Mouse (Mus musculus): ENCODE data around the gene Esrrg. TPM values are rescaled to one million over a fixed set of nuclear protein-coding genes. Genes with fewer than 3 reads are reported as not detected.
A peak's percentile ranks its signal among the peaks of the same experiment; 100 is the strongest.

Esrrg gene
- total and polyA plus RNA-seq, 3 experiments = 0.01 TPM; not detected in 2

DNA sequence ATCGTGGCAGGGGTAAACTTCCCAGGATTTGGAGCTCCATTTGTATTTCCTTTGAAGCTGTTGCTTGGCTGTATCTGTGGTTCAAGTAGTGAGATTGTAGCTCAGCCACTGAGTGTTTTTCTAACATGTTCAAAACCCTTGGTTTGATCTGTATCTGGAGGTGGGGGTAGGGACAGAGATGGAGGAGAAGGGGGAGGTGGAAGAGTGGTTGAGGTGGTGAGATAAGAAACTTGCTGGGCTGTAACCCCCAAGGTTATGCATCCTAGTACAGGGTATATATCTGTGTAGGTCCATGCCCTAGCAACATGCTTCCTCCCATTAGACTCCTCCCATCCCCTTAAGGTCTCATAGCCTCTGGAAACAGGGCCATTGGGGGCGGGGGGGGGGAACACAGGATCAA is 92.4 kb downstream of the Esrrg start (continued):
- TF ChIP-seq ZNF384 (IDR thresholded peaks at IDR 0.05; ENCODE audit: low read depth, low read length) (no peak), JUND (IDR thresholded peaks at IDR 0.05; ENCODE audit: low read depth, low read length) (no peak), TCF12 (IDR thresholded peaks at IDR 0.05; ENCODE audit: low read depth, low read length) (0 out of 2 replicates have a peak, but pooled peaks have one; percentile 47), BHLHE40 (IDR thresholded peaks at IDR 0.05; ENCODE audit: borderline replicate concordance, low read depth, low read length) (no peak), GABPA (IDR thresholded peaks at IDR 0.05; ENCODE audit: low read depth, low read length) (no peak), EP300 (IDR thresholded peaks at IDR 0.05; ENCODE audit: low read depth in 1 of 2, low read length in 2 of 2) (peak in 1 of 2 experiments; percentile 61; a peak in 1 of 4 replicates), E2F4 (IDR thresholded peaks at IDR 0.05; ENCODE audit: borderline replicate concordance, low read depth, low read length) (no peak), USF1 (IDR thresholded peaks at IDR 0.05; ENCODE audit: low read depth, low read length) (no peak), TBP (IDR thresholded peaks at IDR 0.05; ENCODE audit: low read depth, low read length) (no peak), MAX (IDR thresholded peaks at IDR 0.05; ENCODE audit: low read length) (no peak), HCFC1 (IDR thresholded peaks at IDR 0.05; ENCODE audit: low read depth, low read length) (no peak), RAD21 (IDR thresholded peaks at IDR 0.05; ENCODE audit: low read depth, low read length) (no peak), GATA1 (IDR thresholded peaks at IDR 0.05; ENCODE audit: low read depth, low read length) (0 out of 2 replicates have a peak, but pooled peaks have one; percentile 13), ELF1 (IDR thresholded peaks at IDR 0.05; ENCODE audit: low read depth, low read length) (no peak), CHD2 (IDR thresholded peaks at IDR 0.05; ENCODE audit: low read length) (no peak), CTCF (IDR thresholded peaks at IDR 0.05 in 2 of 3, conservative IDR thresholded peaks at IDR 0.05 in 1 of 3; ENCODE audit: control insufficient read depth in 1 of 3, insufficient read depth in 1 of 3, low read depth in 2 of 3, low read length in 3 of 3, poor library complexity in 1 of 3, severe bottlenecking in 1 of 3) (no peak), ZKSCAN1 (IDR thresholded peaks at IDR 0.05; ENCODE audit: low read depth, low read length) (no peak)

DNA sequence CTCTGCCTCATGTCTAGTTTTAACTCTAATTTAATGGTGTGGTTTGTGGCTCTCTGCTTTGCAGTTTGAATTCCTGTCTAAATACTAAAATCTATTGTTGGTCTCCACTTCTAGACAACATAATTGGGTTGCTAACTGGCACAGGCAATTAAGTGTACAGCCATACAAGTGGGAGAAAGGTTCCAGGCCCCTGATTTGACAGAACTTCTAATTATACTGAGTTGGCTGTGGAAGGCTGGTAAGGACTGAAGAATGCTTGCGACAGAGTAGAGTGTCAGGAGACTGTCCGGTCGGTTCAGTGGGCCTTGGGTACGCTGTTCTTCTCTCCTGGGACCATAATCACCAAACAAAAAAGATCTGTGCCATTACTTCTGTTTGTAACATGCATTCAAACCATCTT is 96.3 kb downstream of the Esrrg start:
- Histone ChIP-seq H3K79me2 (ENCODE audit: control insufficient read depth, insufficient read depth, low read length, poor library complexity) (no peaks in the 10 kb centered on the region), H3K9me3 (replicated peaks; ENCODE audit: insufficient read depth, low read length) (no peaks in the 10 kb centered on the region), H3K4me3 (ENCODE audit: control insufficient read depth in 1 of 2, insufficient read depth in 1 of 2, low read depth in 2 of 2, low read length in 2 of 2) (peak overlapping the region in 1 of 2 experiments; percentile 40; a peak in 2 of 4 replicates), H3K4me1 (ENCODE audit: control insufficient read depth in 1 of 2, insufficient read depth in 2 of 2, low read length in 2 of 2) (peaks cover 17 to 28% of the 10 kb centered on the region in 2 experiments), H3K9ac (ENCODE audit: control insufficient read depth, low read depth, low read length, poor library complexity, severe bottlenecking) (no peak overlapping the region; the same call in 1 of the 2 replicates), H3K36me3 (ENCODE audit: control insufficient read depth in 1 of 2, insufficient read depth in 2 of 2, low read length in 2 of 2) (peaks cover 0 to 24% of the 10 kb centered on the region in 2 experiments; a peak in 2 of 4 replicates), H3K27ac (ENCODE audit: control insufficient read depth, low read depth, low read length) (peak overlapping the region; percentile 55), H3K27me3 (ENCODE audit: control insufficient read depth in 1 of 2, insufficient read depth in 2 of 2, low read length in 2 of 2) (no peaks in the 10 kb centered on the region)
- TF ChIP-seq ZKSCAN1 (IDR thresholded peaks at IDR 0.05; ENCODE audit: low read depth, low read length) = no peak
- TF ChIP-seq MXI1 (IDR thresholded peaks at IDR 0.05; ENCODE audit: low read depth, low read length) = no peak
- peak; percentile 21 for DNase-seq (ENCODE audit: low read depth, low spot score)

DNA sequence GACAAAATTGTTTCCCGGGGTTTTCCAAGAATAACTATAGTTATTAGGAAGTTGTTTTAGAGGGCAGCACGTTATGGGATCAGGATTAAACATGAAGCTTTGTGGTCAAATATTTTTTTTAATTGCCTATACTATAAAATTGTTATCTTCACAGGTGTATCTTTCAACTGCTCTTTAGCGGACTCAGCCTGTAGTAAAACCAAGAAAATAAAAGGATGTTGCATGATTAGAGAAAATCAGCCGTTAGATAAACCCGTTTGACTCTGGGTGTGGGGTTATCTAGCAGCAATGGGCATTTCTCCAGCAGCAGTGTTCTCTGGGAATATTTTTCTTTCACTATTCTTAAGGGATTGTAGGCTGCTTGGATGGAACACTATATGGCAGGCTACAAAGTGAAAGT is 96.8 kb downstream of the Esrrg start:
- peak; percentile 40 for DNase-seq (ENCODE audit: low read depth, low spot score)
- H3K9me3 ChIP-seq (replicated peaks; ENCODE audit: insufficient read depth, low read length) = no peaks in the 10 kb centered on the region
- H3K4me1 ChIP-seq (ENCODE audit: control insufficient read depth in 1 of 2, insufficient read depth in 2 of 2, low read length in 2 of 2) = peaks cover 17 to 28% of the 10 kb centered on the region in 2 experiments
- no peaks in the 10 kb centered on the region for H3K27me3 ChIP-seq (ENCODE audit: control insufficient read depth in 1 of 2, insufficient read depth in 2 of 2, low read length in 2 of 2)
- peak overlapping the region; percentile 84 for H3K27ac ChIP-seq (ENCODE audit: control insufficient read depth, low read depth, low read length)
- peaks cover 0 to 24% of the 10 kb centered on the region in 2 experiments; a peak in 2 of 4 replicates for H3K36me3 ChIP-seq (ENCODE audit: control insufficient read depth in 1 of 2, insufficient read depth in 2 of 2, low read length in 2 of 2)
- H3K9ac ChIP-seq (ENCODE audit: control insufficient read depth, low read depth, low read length, poor library complexity, severe bottlenecking) = peak overlapping the region; percentile 37
- H3K79me2 ChIP-seq (ENCODE audit: control insufficient read depth, insufficient read depth, low read length, poor library complexity) = no peaks in the 10 kb centered on the region
- TF ChIP-seq JUND (IDR thresholded peaks at IDR 0.05; ENCODE audit: low read depth, low read length) (no peak), E2F4 (IDR thresholded peaks at IDR 0.05; ENCODE audit: borderline replicate concordance, low read depth, low read length) (no peak), EP300 (IDR thresholded peaks at IDR 0.05; ENCODE audit: low read depth in 1 of 2, low read length in 2 of 2) (peak; percentile 86 to 96), ZMIZ1 (IDR thresholded peaks at IDR 0.05; ENCODE audit: low read depth, low read length) (no peak), SIN3A (IDR thresholded peaks at IDR 0.05; ENCODE audit: low read length) (peak; percentile 76), RCOR1 (IDR thresholded peaks at IDR 0.05; ENCODE audit: low read depth, low read length) (peak; percentile 65), GATA1 (IDR thresholded peaks at IDR 0.05; ENCODE audit: low read depth, low read length) (peak; percentile 77), ZKSCAN1 (IDR thresholded peaks at IDR 0.05; ENCODE audit: low read depth, low read length) (no peak), ZC3H11A (IDR thresholded peaks at IDR 0.05; ENCODE audit: low read depth, low read length) (0 out of 2 replicates have a peak, but pooled peaks have one; percentile 10), MAFK (IDR thresholded peaks at IDR 0.05; ENCODE audit: borderline replicate concordance, low read depth, low read length) (peak; percentile 25; the same call in 1 of the 2 replicates), MAZ (IDR thresholded peaks at IDR 0.05; ENCODE audit: low read depth, low read length) (0 out of 2 replicates have a peak, but pooled peaks have one; percentile 13), MYB (IDR thresholded peaks at IDR 0.05; ENCODE audit: low read depth, low read length) (peak; percentile 94), UBTF (IDR thresholded peaks at IDR 0.05; ENCODE audit: borderline replicate concordance, insufficient read depth, low read depth, low read length) (no peak), ZNF384 (IDR thresholded peaks at IDR 0.05; ENCODE audit: low read depth, low read length) (peak; percentile 75), TCF12 (IDR thresholded peaks at IDR 0.05; ENCODE audit: low read depth, low read length) (peak; percentile 90), ETS1 (IDR thresholded peaks at IDR 0.05; ENCODE audit: low read depth, low read length) (peak; percentile 86)
- H3K4me3 ChIP-seq (ENCODE audit: control insufficient read depth in 1 of 2, insufficient read depth in 1 of 2, low read depth in 2 of 2, low read length in 2 of 2) = peak overlapping the region; percentile 40 to 46
